Mouse (Mus musculus): ENCODE measurements around the gene Pip5k1b. TPM values are rescaled to one million over a fixed set of nuclear protein-coding genes. Genes with fewer than 3 reads are reported as not detected.

Pip5k1b gene
- polyA plus RNA-seq, 1 experiment from 2014 or later = 5.3 TPM

GRCm38 (mm10) chr19:24480916-24481315 lies 74.8 kb downstream of the Pip5k1b start:
- H3K4me2 ChIP-seq = no peak overlapping the region
- H3K9ac ChIP-seq = no peak overlapping the region
- 54% methylated on average over 2 of the region's 2 CpGs for WGBS
- no peaks in the 10 kb centered on the region for H3K27me3 ChIP-seq (replicated peaks)
- H3K9me3 ChIP-seq = no peaks in the 10 kb centered on the region
- H3K4me1 ChIP-seq = no peaks in the 10 kb centered on the region
- H3K36me3 ChIP-seq = no peaks in the 10 kb centered on the region
- H3K27ac ChIP-seq = no peak overlapping the region
- no peak overlapping the region for H3K4me3 ChIP-seq (replicated peaks)
- no peak for ATAC-seq (ENCODE audit: insufficient read depth, low FRiP score, low read depth)

GRCm38 (mm10) chr19:24476929-24477882 lies 78.5 kb downstream of the Pip5k1b start, which contains the start of gene Fam122a:
Gene Fam122a (minus strand): TSS chr19:24477356.
- peak within 1 kb of the TSS; percentile 77 for H3K4me2 ChIP-seq
- no peaks in the 10 kb centered on the region for H3K36me3 ChIP-seq
- no peaks in the 10 kb centered on the region for H3K9me3 ChIP-seq
- peak; percentile 92 for ATAC-seq (ENCODE audit: insufficient read depth, low FRiP score, low read depth)
- peaks cover 7% of the 10 kb centered on the region; the same call in 1 of the 2 replicates for H3K4me1 ChIP-seq
- H3K27me3 ChIP-seq (replicated peaks) = no peaks in the 10 kb centered on the region
- peak within 1 kb of the TSS; percentile 81 for H3K4me3 ChIP-seq (replicated peaks)
- H3K9ac ChIP-seq = peak within 1 kb of the TSS; percentile 89
- under 1% methylated on average over 91 of the region's 92 CpGs for WGBS
- peak within 1 kb of the TSS; percentile 94 for H3K27ac ChIP-seq

DNA sequence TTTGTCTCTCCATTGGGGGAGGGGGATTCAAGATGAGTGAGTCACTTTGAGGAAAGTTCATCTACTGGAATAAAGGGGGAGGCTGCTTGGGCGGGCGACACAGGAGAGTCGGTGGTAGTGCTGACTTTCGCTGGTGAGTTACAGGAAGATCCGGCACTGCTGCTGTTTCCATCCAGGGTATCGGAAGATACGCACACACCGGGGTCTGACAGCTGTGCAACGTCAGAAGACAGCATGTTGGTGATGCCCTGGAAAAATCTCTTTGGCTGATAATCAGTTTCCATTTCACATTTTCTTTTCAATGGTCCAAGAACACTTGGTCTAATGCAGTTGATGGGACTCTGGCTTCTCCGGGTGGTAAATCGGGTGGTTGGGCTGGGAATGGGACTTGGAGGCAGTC lies 79.2 kb downstream of the Pip5k1b start:
- peak overlapping the region; percentile 81 for H3K4me3 ChIP-seq (replicated peaks)
- no peaks in the 10 kb centered on the region for H3K9me3 ChIP-seq
- peak overlapping the region; percentile 89 for H3K9ac ChIP-seq
- peak overlapping the region; percentile 77 for H3K4me2 ChIP-seq
- peaks cover 7% of the 10 kb centered on the region; the same call in 1 of the 2 replicates for H3K4me1 ChIP-seq
- H3K36me3 ChIP-seq = no peaks in the 10 kb centered on the region
- WGBS = under 1% methylated on average over 11 of the region's 11 CpGs
- H3K27me3 ChIP-seq (replicated peaks) = no peaks in the 10 kb centered on the region
- no peak for ATAC-seq (ENCODE audit: insufficient read depth, low FRiP score, low read depth)
- peak overlapping the region; percentile 94 for H3K27ac ChIP-seq

DNA sequence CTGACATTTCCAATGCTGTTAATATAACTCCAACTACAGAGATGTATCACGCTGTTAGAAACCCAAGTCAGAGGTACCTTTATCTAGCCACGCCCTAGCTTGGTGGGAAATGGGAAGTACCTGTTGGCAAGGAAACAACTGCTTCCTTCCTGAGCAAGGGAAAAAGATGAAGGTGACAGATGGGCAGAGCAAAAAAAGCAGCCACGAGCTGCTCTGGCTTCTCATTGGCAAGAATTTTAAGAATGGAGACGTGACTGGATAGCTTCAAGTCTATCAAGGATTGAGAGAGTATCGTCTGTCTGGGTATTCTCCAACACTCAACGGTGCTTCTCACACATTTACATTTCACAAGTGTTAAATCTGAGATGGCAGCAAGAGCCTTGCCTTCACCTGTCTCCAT lies 80.4 kb downstream of the Pip5k1b start:
- no peak overlapping the region for H3K4me3 ChIP-seq (replicated peaks)
- H3K4me1 ChIP-seq = peaks cover 7% of the 10 kb centered on the region; the same call in 1 of the 2 replicates
- no peaks in the 10 kb centered on the region for H3K36me3 ChIP-seq
- WGBS = 70% methylated on average over 6 of the region's 6 CpGs
- no peak overlapping the region for H3K27ac ChIP-seq
- no peak overlapping the region for H3K9ac ChIP-seq
- peak overlapping the region; percentile 16; the same call in 1 of the 2 replicates for H3K4me2 ChIP-seq
- no peaks in the 10 kb centered on the region for H3K27me3 ChIP-seq (replicated peaks)
- no peaks in the 10 kb centered on the region for H3K9me3 ChIP-seq
- no peak for ATAC-seq (ENCODE audit: insufficient read depth, low FRiP score, low read depth)

GRCm38 (mm10) chr19:24472512-24472911 lies 83.2 kb downstream of the Pip5k1b start:
- Histone ChIP-seq H3K9me3 (no peaks in the 10 kb centered on the region), H3K4me3 (replicated peaks) (no peak overlapping the region), H3K27me3 (replicated peaks) (no peaks in the 10 kb centered on the region), H3K36me3 (no peaks in the 10 kb centered on the region), H3K4me1 (peaks cover 7% of the 10 kb centered on the region; the same call in 1 of the 2 replicates), H3K27ac (no peak overlapping the region), H3K9ac (no peak overlapping the region), H3K4me2 (no peak overlapping the region)
- no peak for ATAC-seq (ENCODE audit: insufficient read depth, low FRiP score, low read depth)
- WGBS = 92% methylated on average over 5 of the region's 5 CpGs

- H3K4me2 ChIP-seq = no peak overlapping the region
- no peak overlapping the region for H3K27ac ChIP-seq
- no peaks in the 10 kb centered on the region for H3K9me3 ChIP-seq
- H3K36me3 ChIP-seq = no peaks in the 10 kb centered on the region
- ATAC-seq (ENCODE audit: insufficient read depth, low FRiP score, low read depth) = no peak
- 87% methylated on average over 6 of the region's 6 CpGs for WGBS
- no peak overlapping the region for H3K4me3 ChIP-seq (replicated peaks)
- H3K9ac ChIP-seq = no peak overlapping the region
- H3K4me1 ChIP-seq = peaks cover 7% of the 10 kb centered on the region; the same call in 1 of the 2 replicates
- H3K27me3 ChIP-seq (replicated peaks) = no peaks in the 10 kb centered on the region
These were observed 84.1 kb downstream of the Pip5k1b start for GRCm38 (mm10) chr19:24471538-24471937.

GRCm38 (mm10) chr19:24469216-24469615 lies 86.5 kb downstream of the Pip5k1b start:
- no peaks in the 10 kb centered on the region for H3K9me3 ChIP-seq
- no peak overlapping the region for H3K4me2 ChIP-seq
- 0 out of 2 replicates have a peak, but pooled peaks cover under 1% of the 10 kb centered on the region for H3K4me1 ChIP-seq
- WGBS = 64% methylated on average over 4 of the region's 4 CpGs
- no peaks in the 10 kb centered on the region for H3K36me3 ChIP-seq
- no peaks in the 10 kb centered on the region for H3K27me3 ChIP-seq (replicated peaks)
- no peak for ATAC-seq (ENCODE audit: insufficient read depth, low FRiP score, low read depth)
- no peak overlapping the region for H3K9ac ChIP-seq
- H3K4me3 ChIP-seq (replicated peaks) = no peak overlapping the region
- no peak overlapping the region for H3K27ac ChIP-seq

DNA sequence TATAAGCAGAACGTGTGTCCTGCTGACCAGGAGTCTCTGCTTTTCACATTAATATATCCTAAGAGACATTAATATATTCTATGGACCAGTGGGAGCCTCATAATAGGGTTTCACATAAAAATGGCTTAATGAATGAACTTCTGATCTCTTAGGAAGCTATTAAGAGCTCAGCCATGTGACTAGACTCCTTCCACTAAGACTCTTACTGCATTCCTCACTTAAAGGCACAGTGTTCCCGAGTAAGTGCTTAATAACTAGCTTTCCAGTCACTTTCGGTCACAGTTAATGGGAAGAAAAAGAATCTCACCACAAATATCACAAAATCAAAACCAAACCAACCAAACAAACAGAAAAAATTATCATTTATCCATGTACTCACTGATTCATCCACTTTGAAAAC lies 87.1 kb downstream of the Pip5k1b start:
- 57% methylated on average over 3 of the region's 3 CpGs for WGBS
- H3K4me3 ChIP-seq (replicated peaks) = no peak overlapping the region
- H3K27me3 ChIP-seq (replicated peaks) = no peaks in the 10 kb centered on the region
- H3K9me3 ChIP-seq = no peaks in the 10 kb centered on the region
- H3K4me2 ChIP-seq = no peak overlapping the region
- H3K27ac ChIP-seq = no peak overlapping the region
- H3K4me1 ChIP-seq = no peaks in the 10 kb centered on the region
- no peak overlapping the region for H3K9ac ChIP-seq
- no peak for ATAC-seq (ENCODE audit: insufficient read depth, low FRiP score, low read depth)
- no peaks in the 10 kb centered on the region for H3K36me3 ChIP-seq

DNA sequence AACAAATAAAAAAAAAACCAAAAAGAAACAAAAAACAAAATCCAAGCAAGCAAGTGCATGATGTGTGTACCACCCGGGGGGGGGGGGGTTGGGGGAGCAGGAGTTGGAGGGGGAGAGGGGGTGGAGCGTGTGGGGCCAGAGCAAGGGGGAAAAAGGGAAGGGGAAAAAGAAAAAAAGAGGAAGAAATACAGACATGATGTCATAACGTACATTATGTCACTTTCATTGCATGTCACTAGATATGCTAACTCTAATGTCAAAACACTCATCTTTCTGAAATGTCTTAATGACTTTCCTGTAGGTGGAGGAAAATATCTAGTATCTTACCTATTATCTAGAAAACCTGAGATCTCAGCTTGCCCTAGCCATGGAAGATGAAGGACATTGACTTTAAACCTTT lies 92.7 kb downstream of the Pip5k1b start:
- no peak overlapping the region for H3K9ac ChIP-seq
- no peaks in the 10 kb centered on the region for H3K27me3 ChIP-seq (replicated peaks)
- no peaks in the 10 kb centered on the region for H3K9me3 ChIP-seq
- no peak for ATAC-seq (ENCODE audit: insufficient read depth, low FRiP score, low read depth)
- H3K4me3 ChIP-seq (replicated peaks) = no peak overlapping the region
- H3K36me3 ChIP-seq = no peaks in the 10 kb centered on the region
- 80% methylated on average over 3 of the region's 3 CpGs for WGBS
- H3K4me2 ChIP-seq = no peak overlapping the region
- H3K27ac ChIP-seq = no peak overlapping the region
- no peaks in the 10 kb centered on the region for H3K4me1 ChIP-seq

- H3K4me1 ChIP-seq = 0 out of 2 replicates have a peak, but pooled peaks cover 3% of the 10 kb centered on the region
- no peaks in the 10 kb centered on the region for H3K9me3 ChIP-seq
- H3K27ac ChIP-seq = no peak overlapping the region
- H3K4me3 ChIP-seq (replicated peaks) = no peak overlapping the region
- no peaks in the 10 kb centered on the region for H3K27me3 ChIP-seq (replicated peaks)
- no peak for ATAC-seq (ENCODE audit: insufficient read depth, low FRiP score, low read depth)
- no peaks in the 10 kb centered on the region for H3K36me3 ChIP-seq
- H3K4me2 ChIP-seq = no peak overlapping the region
- no peak overlapping the region for H3K9ac ChIP-seq
- WGBS = 91% methylated on average over 6 of the region's 6 CpGs
These were observed 99.0 kb downstream of the Pip5k1b start for GRCm38 (mm10) chr19:24456591-24457231.

DNA sequence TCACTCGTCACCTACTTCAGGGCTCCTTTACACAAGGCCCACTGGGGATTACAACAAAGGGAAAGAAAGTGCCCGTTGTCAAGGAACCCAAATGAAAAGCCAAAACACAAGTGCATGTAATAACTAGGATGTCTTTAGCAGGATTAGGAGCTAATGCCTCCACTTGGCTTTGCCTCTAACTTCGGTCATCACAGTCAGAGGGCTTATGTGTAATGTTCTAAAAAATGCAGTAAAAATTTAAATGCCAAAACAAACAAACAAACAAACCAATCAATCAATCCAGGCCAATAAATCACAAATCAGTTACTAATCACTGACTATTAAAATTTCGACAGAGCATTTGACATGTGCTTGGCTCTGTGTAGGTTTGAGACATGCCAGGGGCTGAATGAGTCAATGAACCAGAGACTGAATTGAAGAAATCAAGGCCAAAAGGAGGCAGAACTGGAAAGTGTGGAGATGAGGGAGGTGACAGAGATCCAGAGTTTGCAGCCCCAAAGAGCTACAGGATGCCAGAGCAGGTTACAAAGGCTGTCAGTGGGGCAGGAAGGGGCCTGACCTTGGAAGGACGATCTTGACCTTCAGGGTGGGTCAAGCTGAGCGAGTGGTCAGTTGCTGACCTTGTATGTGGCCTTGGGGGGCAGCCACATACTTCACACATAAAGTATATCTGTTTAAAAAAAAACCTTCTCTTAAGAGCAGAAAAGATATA lies 100.3 kb downstream of the Pip5k1b start:
- Histone ChIP-seq H3K4me3 (replicated peaks) (no peak overlapping the region), H3K4me2 (no peak overlapping the region), H3K4me1 (0 out of 2 replicates have a peak, but pooled peaks cover 3% of the 10 kb centered on the region), H3K27me3 (replicated peaks) (no peaks in the 10 kb centered on the region), H3K36me3 (no peaks in the 10 kb centered on the region), H3K9me3 (no peaks in the 10 kb centered on the region), H3K27ac (no peak overlapping the region), H3K9ac (no peak overlapping the region)
- WGBS = 78% methylated on average over 6 of the region's 6 CpGs
- no peak for ATAC-seq (ENCODE audit: insufficient read depth, low FRiP score, low read depth)
